In the genomic region with DNA sequence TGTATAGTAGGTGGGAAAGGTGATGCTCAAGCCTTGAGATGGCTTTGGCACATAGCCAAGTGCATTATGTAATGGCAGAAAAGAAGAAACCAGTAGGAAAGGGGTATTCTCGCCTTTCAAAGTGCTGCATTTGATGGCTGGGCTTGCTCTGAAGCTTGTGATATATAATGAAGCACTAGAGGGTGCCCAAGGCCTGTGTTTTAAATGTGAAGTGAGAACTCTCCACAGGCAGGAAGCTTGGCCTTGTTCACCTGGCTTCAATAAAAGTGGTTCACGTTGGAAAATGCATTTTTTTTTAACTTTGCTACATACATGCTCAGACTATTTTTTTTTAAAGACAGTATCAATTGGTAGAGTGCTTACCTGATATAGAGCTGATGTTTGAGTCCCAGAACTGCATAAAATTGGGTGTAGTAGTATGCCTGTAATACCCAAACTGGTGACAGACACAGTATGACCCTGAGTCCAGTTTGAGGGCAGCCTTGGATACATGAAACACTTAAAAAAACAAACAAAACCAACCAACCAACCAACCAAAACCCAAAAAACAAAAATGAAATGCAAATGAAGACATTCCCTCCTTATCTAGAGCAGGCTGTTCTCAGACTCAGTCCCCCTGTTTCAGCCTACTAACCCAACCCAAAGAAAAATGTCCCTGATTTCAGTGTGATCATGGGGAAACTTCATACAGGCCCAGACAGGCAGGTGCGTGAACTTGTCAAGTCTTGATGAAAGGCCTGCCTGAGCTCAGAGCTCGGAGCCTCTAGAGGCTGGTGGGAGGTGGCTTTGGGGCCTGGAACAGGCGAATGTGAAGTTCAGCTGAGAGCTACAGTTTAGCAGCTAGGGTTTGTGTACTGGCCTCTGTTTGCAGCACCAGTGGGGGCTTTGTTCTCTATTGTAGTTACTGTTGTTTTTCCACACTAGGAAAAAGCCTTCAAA, we compare ENCODE assay signal across 8 mouse cellular contexts. TPM values are rescaled to one million over a fixed set of nuclear protein-coding genes. Genes with fewer than 3 reads are reported as not detected.
DNase-seq lines count a peak whose midpoint lies in the region; ATAC-seq lines count a peak whose summit lies in the region.

No protein-coding gene starts in this region.

- no peak overlapping the region for H3K27ac ChIP-seq in midbrain, embryonic 11.5 days (ENCODE audit: low read depth, low read length)
- no peak overlapping the region for H3K27ac ChIP-seq in midbrain, embryonic 10.5 days (replicated peaks)
- H3K27ac ChIP-seq in forebrain, embryonic 12.5 days = no peak overlapping the region
- H3K27ac ChIP-seq in neural tube, embryonic 12.5 days = no peak overlapping the region

- peaks cover 10% of the 10 kb centered on the region for H3K4me1 ChIP-seq in midbrain, embryonic 11.5 days (ENCODE audit: control insufficient read depth, insufficient read depth, low read length)
- H3K4me1 ChIP-seq in midbrain, embryonic 10.5 days = peaks cover 27% of the 10 kb centered on the region
- peaks cover 15% of the 10 kb centered on the region for H3K4me1 ChIP-seq in forebrain, embryonic 12.5 days
- 0 out of 2 replicates have a peak, but pooled peaks cover 3% of the 10 kb centered on the region for H3K4me1 ChIP-seq in neural tube, embryonic 12.5 days

- H3K36me3 ChIP-seq in midbrain, embryonic 11.5 days (ENCODE audit: control insufficient read depth, insufficient read depth, low read length) = no peaks in the 10 kb centered on the region
- no peaks in the 10 kb centered on the region for H3K36me3 ChIP-seq in midbrain, embryonic 10.5 days
- no peaks in the 10 kb centered on the region for H3K36me3 ChIP-seq in forebrain, embryonic 12.5 days (replicated peaks)
- no peaks in the 10 kb centered on the region for H3K36me3 ChIP-seq in neural tube, embryonic 12.5 days

- no peak overlapping the region for H3K9ac ChIP-seq in midbrain, embryonic 11.5 days (ENCODE audit: low read length)
- no peak overlapping the region for H3K9ac ChIP-seq in forebrain, embryonic 12.5 days
- H3K9ac ChIP-seq in neural tube, embryonic 12.5 days = no peak overlapping the region

- intact Hi-C loops in left cerebral cortex, postnatal 4 days (cut with DNase I) = loop anchor here (5.0 kb wide), 2 partner anchors 423 to 443 kb away; no protein-coding TSS in a partner anchor

- WGBS in midbrain, embryonic 11.5 days = 57% methylated on average over 5 of the region's 5 CpGs
- WGBS in midbrain, embryonic 10.5 days = 48% methylated on average over 5 of the region's 5 CpGs
- WGBS in forebrain, embryonic 12.5 days = 44% methylated on average over 5 of the region's 5 CpGs
- WGBS in neural tube, embryonic 12.5 days = 49% methylated on average over 5 of the region's 5 CpGs

- 0 out of 2 replicates have a peak, but pooled peaks have one; percentile 33 for ATAC-seq in midbrain, embryonic 11.5 days (ENCODE audit: low FRiP score)
- peak; percentile 75; the same call in 1 of the 2 replicates for ATAC-seq in forebrain, embryonic 12.5 days (ENCODE audit: low FRiP score)
- ATAC-seq in neural tube, embryonic 12.5 days (ENCODE audit: low FRiP score, low read depth) = 0 out of 2 replicates have a peak, but pooled peaks have one; percentile 41

- no peaks in the 10 kb centered on the region for H3K27me3 ChIP-seq in midbrain, embryonic 11.5 days (ENCODE audit: control insufficient read depth, insufficient read depth, low read length)
- H3K27me3 ChIP-seq in midbrain, embryonic 10.5 days (ENCODE audit: low read depth, poor library complexity, severe bottlenecking) = no peaks in the 10 kb centered on the region
- no peaks in the 10 kb centered on the region for H3K27me3 ChIP-seq in forebrain, embryonic 12.5 days
- no peaks in the 10 kb centered on the region for H3K27me3 ChIP-seq in neural tube, embryonic 12.5 days (replicated peaks)

- H3K4me2 ChIP-seq in midbrain, embryonic 11.5 days = no peak overlapping the region
- H3K4me2 ChIP-seq in forebrain, embryonic 12.5 days = no peak overlapping the region
- H3K4me2 ChIP-seq in neural tube, embryonic 12.5 days (replicated peaks) = no peak overlapping the region

- H3K4me3 ChIP-seq in midbrain, embryonic 11.5 days (ENCODE audit: low read depth, low read length) = no peak overlapping the region
- H3K4me3 ChIP-seq in midbrain, embryonic 10.5 days = no peak overlapping the region
- H3K4me3 ChIP-seq in forebrain, embryonic 12.5 days (replicated peaks) = no peak overlapping the region
- no peak overlapping the region for H3K4me3 ChIP-seq in neural tube, embryonic 12.5 days

- H3K9me3 ChIP-seq in midbrain, embryonic 11.5 days (ENCODE audit: control insufficient read depth, low read length) = no peaks in the 10 kb centered on the region
- no peaks in the 10 kb centered on the region for H3K9me3 ChIP-seq in midbrain, embryonic 10.5 days (replicated peaks)
- no peaks in the 10 kb centered on the region for H3K9me3 ChIP-seq in forebrain, embryonic 12.5 days
- no peaks in the 10 kb centered on the region for H3K9me3 ChIP-seq in neural tube, embryonic 12.5 days

- peak; percentile 90 for DNase-seq in midbrain, embryonic 11.5 days (ENCODE audit: low spot score, missing footprints)
- DNase-seq in midbrain, embryonic 10.5 days (ENCODE audit: low spot score) = no peak
- peak; percentile 7 for DNase-seq in c-Kit-positive CD71-positive TER-119-positive erythroid progenitor cells, embryonic 14.5 days (ENCODE audit: low spot score)
- DNase-seq in induced T-regulatory cell, adult 2 months (ENCODE audit: low read depth) = peak; percentile 59
- peak; percentile 29 for DNase-seq in left cerebral cortex, postnatal 4 days
- DNase-seq in testis, postnatal 10 days (ENCODE audit: low spot score) = no peak

RNA-seq across cellular contexts. Expression of a gene that starts 44.0 kb away (rescaled TPM):
- 7.1 and 9.8 TPM in 2 replicates for polyA plus RNA-seq in midbrain, embryonic 11.5 days (2014; fragmentation: Nextera tagmentation; extraction: Ambion mirVana)
- 9.8 and 10.0 TPM in 2 replicates for polyA plus RNA-seq in midbrain, embryonic 10.5 days (2016; fragmentation: Nextera tagmentation; extraction: Ambion mirVana)
- 7.2 and 8.0 TPM in 2 replicates for polyA plus RNA-seq in forebrain, embryonic 12.5 days (2016; fragmentation: Nextera tagmentation; extraction: Ambion mirVana)
- total RNA-seq in left cerebral cortex, postnatal 4 days (2021) = 10 to 100 TPM in 1 of 2 experiments, 1 to 10 TPM in 1; 8.1 to 11.0 TPM
- polyA plus RNA-seq in neural tube, embryonic 12.5 days (2016; fragmentation: Nextera tagmentation; extraction: Ambion mirVana) = 8.1 and 8.7 TPM in 2 replicates

Comparison
In these comparisons a context has a peak if more than half of its experiments do, and no peak if none do; other contexts are left out.
1. DNase-seq: peak in midbrain, embryonic 11.5 days (single experiment), c-Kit-positive CD71-positive TER-119-positive erythroid progenitor cells, embryonic 14.5 days (single experiment), induced T-regulatory cell, adult 2 months (single experiment) and left cerebral cortex, postnatal 4 days (single experiment); none in midbrain, embryonic 10.5 days (single experiment) and testis, postnatal 10 days (single experiment).
2. Peak in every context shown above with its lines, with median percentiles within 50 percentile points of each other: ATAC-seq.